Comparison of ENCODE assay signal across 14 mouse cellular contexts in the genomic region with DNA sequence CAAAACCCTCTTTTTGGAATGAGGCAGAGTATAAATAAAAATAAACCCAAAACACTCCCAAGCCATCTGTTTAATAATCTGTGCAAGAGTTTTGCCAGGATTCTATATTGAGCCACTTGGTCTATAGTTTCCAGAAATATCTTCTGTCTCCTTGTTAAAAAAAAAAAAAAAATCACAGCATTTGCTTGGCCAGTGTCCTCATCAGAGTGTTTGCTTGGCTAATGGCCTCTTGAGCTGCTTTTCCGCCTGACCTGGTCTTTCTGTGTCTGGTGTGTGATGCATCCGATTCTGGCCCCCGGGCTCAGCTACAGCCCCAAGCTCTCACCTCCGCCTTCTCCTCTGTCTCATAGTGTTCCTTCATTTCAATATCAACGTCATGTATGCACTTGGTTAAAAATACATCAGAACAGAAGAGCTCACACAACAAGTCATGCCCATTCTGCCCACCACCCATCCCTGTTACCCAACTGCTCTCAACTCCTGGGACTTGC. TPM values are rescaled to one million over a fixed set of nuclear protein-coding genes. Genes with fewer than 3 reads are reported as not detected.
DNase-seq lines count a peak whose midpoint lies in the region; ATAC-seq lines count a peak whose summit lies in the region.
"Had no signal": no experiment of that assay in that cellular context is flagged by ENCODE, and none has a peak within 500 bp of the region (broad histone marks: within the 10 kb centered on the region; RNA-seq: fewer than 3 reads in every experiment).

No protein-coding gene starts in this region.

- 0 out of 2 replicates have a peak overlapping the region, but pooled peaks have one; percentile 2 for H3K27ac ChIP-seq in forebrain, embryonic 14.5 days (ENCODE audit: low read depth, low read length)
- H3K27ac ChIP-seq in forebrain, embryonic 10.5 days: no peak overlapping the region
- no peak overlapping the region for H3K27ac ChIP-seq in kidney, embryonic 16.5 days (ENCODE audit: low read length)
- H3K27ac ChIP-seq: hindbrain, embryonic 10.5 days; liver, embryonic 13.5 days; midbrain, embryonic 13.5 days; stomach, embryonic 15.5 days had no signal

- no peak overlapping the region for H3K9ac ChIP-seq in forebrain, embryonic 14.5 days (ENCODE audit: low read length)
- H3K9ac ChIP-seq in kidney, embryonic 16.5 days (replicated peaks; ENCODE audit: low read length): no peak overlapping the region
- H3K9ac ChIP-seq: liver, embryonic 13.5 days; midbrain, embryonic 13.5 days; stomach, embryonic 15.5 days had no signal

- H3K36me3 ChIP-seq in forebrain, embryonic 14.5 days (ENCODE audit: control insufficient read depth, insufficient read depth, low read length): no peaks in the 10 kb centered on the region
- H3K36me3 ChIP-seq in forebrain, embryonic 10.5 days (replicated peaks): no peaks in the 10 kb centered on the region
- no peaks in the 10 kb centered on the region for H3K36me3 ChIP-seq in kidney, embryonic 16.5 days (ENCODE audit: insufficient read depth, low read length)
- H3K36me3 ChIP-seq: hindbrain, embryonic 10.5 days; liver, embryonic 13.5 days; midbrain, embryonic 13.5 days; stomach, embryonic 15.5 days had no signal

- ATAC-seq in forebrain, embryonic 14.5 days: no peak
- no peak for ATAC-seq in kidney, embryonic 16.5 days (ENCODE audit: low FRiP score, low TSS enrichment)
- ATAC-seq: intestine, postnatal 0 days; midbrain, embryonic 13.5 days had no signal

- no peak overlapping the region for H3K4me3 ChIP-seq in forebrain, embryonic 14.5 days (ENCODE audit: low read depth, low read length)
- H3K4me3 ChIP-seq in forebrain, embryonic 10.5 days: no peak overlapping the region
- H3K4me3 ChIP-seq in kidney, embryonic 16.5 days (ENCODE audit: low read length): no peak overlapping the region
- H3K4me3 ChIP-seq: hindbrain, embryonic 10.5 days; liver, embryonic 13.5 days; midbrain, embryonic 13.5 days; stomach, embryonic 15.5 days had no signal

- DNase-seq in forebrain, embryonic 14.5 days (ENCODE audit: low spot score): peak; percentile 47
- no peak for DNase-seq in forebrain, embryonic 10.5 days (ENCODE audit: extremely low spot score, low spot score)
- DNase-seq in brain, adult 2 months (ENCODE audit: low read depth, low spot score): peak; percentile 92
- DNase-seq in cerebellum, postnatal 25 days: peak; percentile 77 to 81
- peak; percentile 47 to 69 for DNase-seq in left cerebral cortex, postnatal 14 days (ENCODE audit: low spot score in 2 of 2)
- DNase-seq in thymus, postnatal 0 days (ENCODE audit: low spot score): no peak
- DNase-seq in urinary bladder, postnatal 4 days (ENCODE audit: low spot score in 2 of 2): no peak
- DNase-seq: liver, embryonic 13.5 days had no signal

- intact Hi-C loops in left cerebral cortex, postnatal 14 days (cut with DNase I): no loop called here

- H3K27me3 ChIP-seq in forebrain, embryonic 14.5 days (replicated peaks; ENCODE audit: control insufficient read depth, insufficient read depth, low read length): no peaks in the 10 kb centered on the region
- H3K27me3 ChIP-seq in forebrain, embryonic 10.5 days (ENCODE audit: poor library complexity, severe bottlenecking): no peaks in the 10 kb centered on the region
- no peaks in the 10 kb centered on the region for H3K27me3 ChIP-seq in kidney, embryonic 16.5 days (ENCODE audit: insufficient read depth, low read length)
- H3K27me3 ChIP-seq: liver, embryonic 13.5 days; midbrain, embryonic 13.5 days; stomach, embryonic 15.5 days had no signal

- no peaks in the 10 kb centered on the region for H3K4me1 ChIP-seq in forebrain, embryonic 14.5 days (ENCODE audit: control insufficient read depth, insufficient read depth, low read length)
- H3K4me1 ChIP-seq in forebrain, embryonic 10.5 days: no peaks in the 10 kb centered on the region
- H3K4me1 ChIP-seq in kidney, embryonic 16.5 days (ENCODE audit: insufficient read depth, low read length): no peaks in the 10 kb centered on the region
- H3K4me1 ChIP-seq: hindbrain, embryonic 10.5 days; midbrain, embryonic 13.5 days; stomach, embryonic 15.5 days had no signal

- H3K4me2 ChIP-seq in forebrain, embryonic 14.5 days (ENCODE audit: low read length): no peak overlapping the region
- no peak overlapping the region for H3K4me2 ChIP-seq in kidney, embryonic 16.5 days (replicated peaks; ENCODE audit: low read depth, low read length)
- H3K4me2 ChIP-seq: heart, embryonic 11.5 days; liver, embryonic 13.5 days; midbrain, embryonic 13.5 days; stomach, embryonic 15.5 days had no signal

- H3K9me3 ChIP-seq in forebrain, embryonic 14.5 days (replicated peaks; ENCODE audit: control insufficient read depth, low read length): no peaks in the 10 kb centered on the region
- no peaks in the 10 kb centered on the region for H3K9me3 ChIP-seq in forebrain, embryonic 10.5 days
- no peaks in the 10 kb centered on the region for H3K9me3 ChIP-seq in kidney, embryonic 16.5 days (ENCODE audit: low read length)
- H3K9me3 ChIP-seq: hindbrain, embryonic 10.5 days; liver, embryonic 13.5 days; midbrain, embryonic 13.5 days; stomach, embryonic 15.5 days had no signal

- WGBS in forebrain, embryonic 14.5 days: 76% methylated on average over 5 of the region's 5 CpGs
- 77% methylated on average over 5 of the region's 5 CpGs for WGBS in forebrain, embryonic 10.5 days
- 87% methylated on average over 5 of the region's 5 CpGs for WGBS in kidney, embryonic 16.5 days

RNA-seq across cellular contexts. Expression of gene Mfsd4a, which starts 20.4 kb away (rescaled TPM):
- 3.7 and 5.0 TPM in 2 replicates for polyA plus RNA-seq in forebrain, embryonic 14.5 days (2014; fragmentation: Nextera tagmentation; extraction: Ambion mirVana)
- 11.1 and 13.0 TPM in 2 replicates for polyA plus RNA-seq in forebrain, embryonic 10.5 days (2016; fragmentation: Nextera tagmentation; extraction: Ambion mirVana)
- total RNA-seq in left cerebral cortex, postnatal 14 days (2021): 10 to 100 TPM; 86.2 to 87.4 TPM
- polyA plus RNA-seq in thymus, postnatal 0 days (2015; fragmentation: Nextera tagmentation; extraction: Ambion mirVana): 15.0 and 17.1 TPM in 2 replicates
- polyA plus RNA-seq in kidney, embryonic 16.5 days (2015; fragmentation: Nextera tagmentation; extraction: Ambion mirVana): 17.5 and 18.5 TPM in 2 replicates

RNA-seq across cellular contexts. Expression of gene Cdk18, which starts 51.3 kb away (rescaled TPM):
- 0.31 and 0.69 TPM in 2 replicates for polyA plus RNA-seq in forebrain, embryonic 14.5 days (2014; fragmentation: Nextera tagmentation; extraction: Ambion mirVana)
- 1.4 and 1.5 TPM in 2 replicates for polyA plus RNA-seq in forebrain, embryonic 10.5 days (2016; fragmentation: Nextera tagmentation; extraction: Ambion mirVana)
- 10 to 100 TPM; 17.0 to 28.3 TPM for total RNA-seq in left cerebral cortex, postnatal 14 days (2021)
- 1.7 and 1.9 TPM in 2 replicates for polyA plus RNA-seq in thymus, postnatal 0 days (2015; fragmentation: Nextera tagmentation; extraction: Ambion mirVana)
- 9.0 and 9.3 TPM in 2 replicates for polyA plus RNA-seq in kidney, embryonic 16.5 days (2015; fragmentation: Nextera tagmentation; extraction: Ambion mirVana)

Comparison
In these comparisons a context has a peak if more than half of its experiments do, and no peak if none do; other contexts are left out.
1. DNase-seq: peak in forebrain, embryonic 14.5 days (single experiment), brain, adult 2 months (single experiment), cerebellum, postnatal 25 days (2 of 2) and left cerebral cortex, postnatal 14 days (2 of 2); none in forebrain, embryonic 10.5 days (single experiment), thymus, postnatal 0 days (single experiment) and urinary bladder, postnatal 4 days (0 of 2).